Mouse (Mus musculus) stomach, embryonic 14.5 days (tissue): ENCODE data around the gene Slc4a10. TPM values are rescaled to one million over a fixed set of nuclear protein-coding genes. Genes with fewer than 3 reads are reported as not detected.

ENCODE experiments used
- ATAC-seq: fragments of 200-750 bp; cut with Nextera tagmentation; 2 replicates; pipeline ENCODE4 v1.8.0; 2017; ENCODE audit warnings: low read depth, moderate TSS enrichment; ENCODE audit not compliant: insufficient number of reproducible peaks, insufficient read depth, low FRiP score
- H3K27ac ChIP-seq: fragments of 300-500 bp; sonication (generic); 2 replicates; pipeline ENCODE4 v1.5.1; 2014; ENCODE audit warnings: mild to moderate bottlenecking, low read length, moderate library complexity, mixed read lengths
- H3K27me3 ChIP-seq: fragments of 300-500 bp; sonication (generic); 2 replicates; pipeline ENCODE4 v1.6.1; 2014; ENCODE audit warnings: low read length, control low read depth, mixed read lengths; ENCODE audit not compliant: control insufficient read depth, insufficient read depth
- H3K36me3 ChIP-seq: fragments of 300-500 bp; sonication (generic); 2 replicates; pipeline ENCODE4 v1.6.1; 2014; ENCODE audit warnings: mild to moderate bottlenecking, control low read depth, low read length, moderate library complexity, mixed read lengths; ENCODE audit not compliant: control insufficient read depth, insufficient read depth
- H3K4me1 ChIP-seq: fragments of 300-500 bp; sonication (generic); 2 replicates; pipeline ENCODE4 v1.6.1; 2014; ENCODE audit warnings: low read length, control low read depth, mixed read lengths; ENCODE audit not compliant: control insufficient read depth, insufficient read depth
- H3K4me2 ChIP-seq: fragments of 300-500 bp; sonication (generic); replicated peaks from 2 replicates; pipeline ENCODE4 v1.6.1; 2014; ENCODE audit warnings: low read depth, low read length, control low read depth
- H3K4me3 ChIP-seq: fragments of 300-500 bp; sonication (generic); 2 replicates; pipeline ENCODE4 v1.5.1; 2014; ENCODE audit warnings: low read depth, low read length, control low read depth
- H3K9ac ChIP-seq: fragments of 300-500 bp; sonication (generic); replicated peaks from 2 replicates; pipeline ENCODE4 v1.6.1; 2014; ENCODE audit warnings: low read depth, mild to moderate bottlenecking, control low read depth, low read length, moderate library complexity, mixed read lengths
- H3K9me3 ChIP-seq: fragments of 300-500 bp; sonication (generic); 2 replicates; pipeline ENCODE4 v1.6.1; 2016; ENCODE audit warnings: low read depth, low read length, control low read depth; ENCODE audit not compliant: control insufficient read depth
- WGBS: fragments of 180-500 bp; shearing (Covaris S2); extraction: QIAGEN DNeasy Blood & Tissue Kit; methylation state at CpG from one replicate; pipeline ENCODE4 v1.1.7; 2014; 5-methylcytosine and 5-hydroxymethylcytosine counted together
- polyA plus RNA-seq: library from polyadenylated mRNA; unstranded; fragments of >200 nt; fragmentation: Nextera tagmentation; extraction: Ambion mirVana; gene quantifications from 2 replicates; pipeline ENCODE4 v1.2.1, GENCODE M21; 2014

The Slc4a10 gene
- polyA plus RNA-seq, 1 experiment from 2014 or later: 0.67 TPM

DNA sequence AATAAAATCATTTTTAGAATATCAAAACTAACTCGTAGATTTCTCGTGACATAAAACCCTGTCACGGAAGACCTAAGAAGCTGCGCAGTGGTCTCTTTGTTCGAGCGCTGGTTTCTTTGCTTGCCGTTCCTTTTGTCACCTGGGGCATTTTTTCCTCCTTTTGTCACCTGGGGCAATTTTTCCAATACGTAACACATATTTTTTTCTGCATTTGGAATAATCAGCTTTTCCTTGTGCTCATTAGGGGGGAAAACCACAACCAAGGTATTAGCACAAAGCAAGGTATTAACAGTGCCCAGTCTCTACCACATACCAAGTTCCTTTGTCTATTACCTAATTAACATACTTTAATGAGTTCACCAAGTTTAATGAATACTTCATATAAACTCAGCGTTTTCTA, 42.9 kb downstream of the Slc4a10 start:
- H3K4me1 ChIP-seq: no peaks in the 10 kb centered on the region
- 86% methylated on average over 9 of the region's 9 CpGs for WGBS
- ATAC-seq: no peak

GRCm38 (mm10) chr2:62100526-62100925, 54.3 kb downstream of the Slc4a10 start:
- no peak for ATAC-seq
- H3K4me1 ChIP-seq: no peaks in the 10 kb centered on the region
- H3K4me3 ChIP-seq: no peak overlapping the region
- no peaks in the 10 kb centered on the region for H3K36me3 ChIP-seq
- H3K27me3 ChIP-seq: no peaks in the 10 kb centered on the region
- H3K9me3 ChIP-seq: no peaks in the 10 kb centered on the region
- no peak overlapping the region for H3K4me2 ChIP-seq
- no peak overlapping the region for H3K27ac ChIP-seq
- 93% methylated on average over 1 of the region's 1 CpGs for WGBS
- no peak overlapping the region for H3K9ac ChIP-seq

More for the DNA sequence above, 42.9 kb downstream of the Slc4a10 start:
- Histone ChIP-seq H3K27me3 (no peaks in the 10 kb centered on the region), H3K4me2 (no peak overlapping the region), H3K9me3 (no peaks in the 10 kb centered on the region), H3K27ac (no peak overlapping the region), H3K9ac (no peak overlapping the region), H3K4me3 (no peak overlapping the region), H3K36me3 (no peaks in the 10 kb centered on the region)

- no peaks in the 10 kb centered on the region for H3K27me3 ChIP-seq
- H3K4me1 ChIP-seq: no peaks in the 10 kb centered on the region
- no peak overlapping the region for H3K9ac ChIP-seq
- H3K4me3 ChIP-seq: no peak overlapping the region
- no peak overlapping the region for H3K4me2 ChIP-seq
- no peaks in the 10 kb centered on the region for H3K9me3 ChIP-seq
- H3K36me3 ChIP-seq: no peaks in the 10 kb centered on the region
- WGBS: 73% methylated on average over 4 of the region's 4 CpGs
- no peak overlapping the region for H3K27ac ChIP-seq
- ATAC-seq: no peak
Measured at GRCm38 (mm10) chr2:62115346-62115745, 69.1 kb downstream of the Slc4a10 start.

DNA sequence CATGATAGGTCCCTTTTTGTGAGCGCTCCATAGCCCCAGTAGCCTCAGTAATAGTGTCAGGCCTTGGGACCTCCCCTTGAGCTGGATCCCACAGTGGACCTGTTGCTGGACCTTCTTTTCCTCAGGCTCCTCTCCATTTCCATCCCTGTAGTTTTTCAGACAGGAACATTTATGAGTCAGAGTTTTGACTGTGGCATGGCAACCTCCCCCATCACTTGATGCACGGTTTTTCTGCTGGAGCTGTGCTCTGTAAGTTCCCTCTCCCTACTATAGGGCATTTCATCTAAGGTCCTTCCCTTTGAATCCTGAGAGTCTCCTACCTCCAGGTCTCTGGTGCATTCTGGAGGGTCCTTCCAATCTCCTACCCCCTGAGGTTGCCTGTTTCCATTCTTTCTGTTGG, 83.7 kb downstream of the Slc4a10 start:
- no peak overlapping the region for H3K4me3 ChIP-seq
- 74% methylated on average over 2 of the region's 2 CpGs for WGBS
- no peaks in the 10 kb centered on the region for H3K9me3 ChIP-seq
- no peaks in the 10 kb centered on the region for H3K27me3 ChIP-seq
- no peak overlapping the region for H3K4me2 ChIP-seq
- H3K36me3 ChIP-seq: no peaks in the 10 kb centered on the region
- H3K9ac ChIP-seq: no peak overlapping the region
- H3K4me1 ChIP-seq: no peaks in the 10 kb centered on the region
- ATAC-seq: no peak
- no peak overlapping the region for H3K27ac ChIP-seq

- no peaks in the 10 kb centered on the region for H3K36me3 ChIP-seq
- H3K9me3 ChIP-seq: no peaks in the 10 kb centered on the region
- ATAC-seq: no peak
- H3K4me3 ChIP-seq: no peak overlapping the region
- H3K9ac ChIP-seq: no peak overlapping the region
- no peak overlapping the region for H3K4me2 ChIP-seq
- H3K4me1 ChIP-seq: no peaks in the 10 kb centered on the region
- H3K27me3 ChIP-seq: no peaks in the 10 kb centered on the region
- WGBS: 51% methylated on average over 8 of the region's 8 CpGs
- no peak overlapping the region for H3K27ac ChIP-seq
Measured at GRCm38 (mm10) chr2:62134911-62135310, 88.6 kb downstream of the Slc4a10 start.

GRCm38 (mm10) chr2:62147636-62148035, 101.4 kb downstream of the Slc4a10 start:
- Histone ChIP-seq H3K36me3 (no peaks in the 10 kb centered on the region), H3K9ac (no peak overlapping the region), H3K4me2 (no peak overlapping the region), H3K4me1 (no peaks in the 10 kb centered on the region), H3K4me3 (no peak overlapping the region), H3K9me3 (no peaks in the 10 kb centered on the region), H3K27me3 (no peaks in the 10 kb centered on the region), H3K27ac (no peak overlapping the region)
- 59% methylated on average over 3 of the region's 3 CpGs for WGBS
- ATAC-seq: no peak

DNA sequence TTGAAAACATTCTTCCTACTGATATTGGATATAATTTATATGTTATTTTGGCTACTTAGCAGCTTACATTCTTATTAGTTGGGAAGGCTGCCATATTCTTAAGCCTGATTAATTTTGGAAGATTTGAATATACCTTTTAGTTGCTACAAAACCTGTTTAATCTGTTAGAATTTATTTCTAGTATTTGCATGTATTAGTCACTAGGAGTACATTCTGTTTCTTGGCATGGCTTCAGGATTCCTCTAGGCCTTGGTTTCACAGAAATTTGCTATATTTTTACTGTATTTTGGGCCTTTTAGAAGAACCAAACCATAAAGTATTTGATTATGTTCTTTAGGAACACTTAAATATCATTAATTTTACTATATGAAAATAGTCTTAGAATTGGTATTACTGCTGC, 103.2 kb downstream of the Slc4a10 start:
- Histone ChIP-seq H3K4me3 (no peak overlapping the region), H3K27me3 (no peaks in the 10 kb centered on the region)

GRCm38 (mm10) chr2:62150830-62151229, 104.6 kb downstream of the Slc4a10 start:
- Histone ChIP-seq H3K27ac (no peak overlapping the region), H3K4me3 (no peak overlapping the region), H3K27me3 (no peaks in the 10 kb centered on the region), H3K4me2 (no peak overlapping the region), H3K36me3 (no peaks in the 10 kb centered on the region), H3K9me3 (no peaks in the 10 kb centered on the region), H3K9ac (no peak overlapping the region), H3K4me1 (no peaks in the 10 kb centered on the region)
- 35% methylated on average over 1 of the region's 1 CpGs for whole genome bisulfite sequencing
- no peak for ATAC-seq

More for the DNA sequence above, 103.2 kb downstream of the Slc4a10 start:
- no peaks in the 10 kb centered on the region for H3K9me3 ChIP-seq
- H3K36me3 ChIP-seq: no peaks in the 10 kb centered on the region
- no peaks in the 10 kb centered on the region for H3K4me1 ChIP-seq
- no peak overlapping the region for H3K27ac ChIP-seq
- no peak overlapping the region for H3K4me2 ChIP-seq
- no peak overlapping the region for H3K9ac ChIP-seq
- ATAC-seq: no peak

GRCm38 (mm10) chr2:62210109-62210508, 163.8 kb downstream of the Slc4a10 start:
- H3K9me3 ChIP-seq: no peaks in the 10 kb centered on the region
- ATAC-seq: no peak
- no peak overlapping the region for H3K9ac ChIP-seq
- no peak overlapping the region for H3K27ac ChIP-seq
- no peak overlapping the region for H3K4me2 ChIP-seq
- H3K4me1 ChIP-seq: no peaks in the 10 kb centered on the region
- H3K36me3 ChIP-seq: no peaks in the 10 kb centered on the region
- H3K4me3 ChIP-seq: no peak overlapping the region
- H3K27me3 ChIP-seq: no peaks in the 10 kb centered on the region
